Mouse (Mus musculus) MEL (cell line): ENCODE data around the gene Gpr84. TPM values are rescaled to one million over a fixed set of nuclear protein-coding genes. Genes with fewer than 3 reads are reported as not detected.

Source experiments
- DNase-seq: peaks from one replicate; pipeline ENCODE4 v3.0.0; 2011; ENCODE audit warnings: low read depth, low spot score
- H3K27ac ChIP-seq: 2 replicates; pipeline ENCODE4 v1.5.1; 2012; ENCODE audit warnings: low read depth, mild to moderate bottlenecking, control low read depth, low read length, moderate library complexity; ENCODE audit not compliant: control insufficient read depth
- H3K27me3 ChIP-seq, 2 experiments: fragments of 150-350 bp in 1 of 2; sonication (generic) in 1 of 2; 2 replicates each; pipeline ENCODE4 v1.6.1; 2012; ENCODE audit warnings: low read length in 2 of 2, mild to moderate bottlenecking in 2 of 2, improper control_type of control experiment in 1 of 2, moderate library complexity in 1 of 2; ENCODE audit not compliant: insufficient read depth in 2 of 2, control insufficient read depth in 1 of 2
- H3K36me3 ChIP-seq, 2 experiments: 2 replicates each; pipeline ENCODE4 v1.6.1; 2012 to 2014; ENCODE audit warnings: low read length in 2 of 2, improper control_type of control experiment in 1 of 2, inconsistent platforms in 1 of 2, mild to moderate bottlenecking in 1 of 2; ENCODE audit not compliant: insufficient read depth in 2 of 2, control insufficient read depth in 1 of 2
- H3K4me1 ChIP-seq, 2 experiments: fragments of 150-350 bp in 1 of 2; sonication (generic) in 1 of 2; 2 replicates each; pipeline ENCODE4 v1.6.1; 2012; ENCODE audit warnings: low read length in 2 of 2, improper control_type of control experiment in 1 of 2, mild to moderate bottlenecking in 1 of 2; ENCODE audit not compliant: insufficient read depth in 2 of 2, control insufficient read depth in 1 of 2
- H3K4me3 ChIP-seq, 2 experiments: fragments of 150-350 bp in 1 of 2; sonication (generic) in 1 of 2; 2 replicates each; pipeline ENCODE4 v1.5.1; 2012; ENCODE audit warnings: low read depth in 2 of 2, low read length in 2 of 2, mild to moderate bottlenecking in 2 of 2, moderate library complexity in 2 of 2, control low read depth in 1 of 2, improper control_type of control experiment in 1 of 2; ENCODE audit not compliant: control insufficient read depth in 1 of 2, insufficient read depth in 1 of 2
- H3K79me2 ChIP-seq: 2 replicates; pipeline ENCODE4 v1.6.1; 2012; ENCODE audit warnings: mild to moderate bottlenecking, low read length, moderate library complexity; ENCODE audit not compliant: control insufficient read depth, poor library complexity, insufficient read depth
- H3K9ac ChIP-seq: 2 replicates; pipeline ENCODE4 v1.6.1; 2012; ENCODE audit warnings: low read depth, mild to moderate bottlenecking, control low read depth, low read length, moderate library complexity; ENCODE audit not compliant: control insufficient read depth, poor library complexity, severe bottlenecking
- H3K9me3 ChIP-seq: fragments of 150-350 bp; sonication (generic); replicated peaks from 2 replicates; pipeline ENCODE4 v1.6.1; 2012; ENCODE audit warnings: mild to moderate bottlenecking, low read length, improper control_type of control experiment, moderate library complexity; ENCODE audit not compliant: insufficient read depth
- BHLHE40 ChIP-seq: IDR thresholded peaks from 2 replicates; pipeline ENCODE4 v1.6.1; 2012; ENCODE audit warnings: low read depth, mild to moderate bottlenecking, inconsistent platforms, low read length, improper control_type of control experiment, borderline replicate concordance
- CHD1 ChIP-seq: IDR thresholded peaks from 2 replicates; pipeline ENCODE4 v1.6.1; 2012; ENCODE audit warnings: low read depth, mild to moderate bottlenecking, inconsistent platforms, low read length, improper control_type of control experiment
- CTCF ChIP-seq, 3 experiments: IDR thresholded peaks in 2 of 3; conservative IDR thresholded peaks in 1 of 3; 2 replicates each; pipeline ENCODE4 v1.5.1; 2011 to 2012; ENCODE audit warnings: low read length in 3 of 3, low read depth in 2 of 3, mild to moderate bottlenecking in 2 of 3, improper control_type of control experiment in 1 of 3, inconsistent platforms in 1 of 3, mixed read lengths in 1 of 3, moderate library complexity in 1 of 3; ENCODE audit not compliant: control insufficient read depth in 1 of 3, insufficient read depth in 1 of 3, poor library complexity in 1 of 3, severe bottlenecking in 1 of 3
- E2F4 ChIP-seq: IDR thresholded peaks from 2 replicates; pipeline ENCODE4 v1.6.1; 2011; ENCODE audit warnings: low read depth, low read length, improper control_type of control experiment, borderline replicate concordance
- GATA1 ChIP-seq: IDR thresholded peaks from 2 replicates; pipeline ENCODE4 v1.6.1; 2011; ENCODE audit warnings: low read depth, low read length, improper control_type of control experiment
- HCFC1 ChIP-seq: IDR thresholded peaks from 2 replicates; pipeline ENCODE4 v1.6.1; 2012; ENCODE audit warnings: low read depth, mild to moderate bottlenecking, inconsistent platforms, low read length, improper control_type of control experiment, moderate library complexity
- JUND ChIP-seq: IDR thresholded peaks from 2 replicates; pipeline ENCODE4 v1.6.1; 2011; ENCODE audit warnings: low read depth, mild to moderate bottlenecking, improper control_type of control experiment, low read length
- MAFK ChIP-seq: IDR thresholded peaks from 2 replicates; pipeline ENCODE4 v1.6.1; 2011; ENCODE audit warnings: low read depth, mild to moderate bottlenecking, low read length, improper control_type of control experiment, borderline replicate concordance
- MAX ChIP-seq: IDR thresholded peaks from 2 replicates; pipeline ENCODE4 v1.6.1; 2011; ENCODE audit warnings: low read length, improper control_type of control experiment
- MXI1 ChIP-seq: IDR thresholded peaks from 2 replicates; pipeline ENCODE4 v1.6.1; 2011; ENCODE audit warnings: mild to moderate bottlenecking, low read depth, low read length, improper control_type of control experiment
- MYC ChIP-seq: IDR thresholded peaks from 2 replicates; pipeline ENCODE4 v1.6.1; 2011; ENCODE audit warnings: low read depth, mild to moderate bottlenecking, low read length, improper control_type of control experiment, moderate library complexity
- NRF1 ChIP-seq: IDR thresholded peaks from 2 replicates; pipeline ENCODE4 v1.6.1; 2014; ENCODE audit warnings: low read depth, mild to moderate bottlenecking, inconsistent platforms, low read length, improper control_type of control experiment, moderate library complexity; ENCODE audit not compliant: poor library complexity, insufficient read depth, severe bottlenecking
- POLR2A ChIP-seq, 2 experiments: IDR thresholded peaks; 2 replicates each; pipeline ENCODE4 v1.6.1; 2011 to 2012; ENCODE audit warnings: low read length in 2 of 2, mild to moderate bottlenecking in 2 of 2, control low read depth in 1 of 2, improper control_type of control experiment in 1 of 2, low read depth in 1 of 2, moderate library complexity in 1 of 2; ENCODE audit not compliant: control insufficient read depth in 1 of 2, insufficient read depth in 1 of 2, poor library complexity in 1 of 2
- POLR2AphosphoS2 ChIP-seq: IDR thresholded peaks from 2 replicates; pipeline ENCODE4 v1.6.1; 2011; ENCODE audit warnings: low read length, improper control_type of control experiment
- RAD21 ChIP-seq: IDR thresholded peaks from 2 replicates; pipeline ENCODE4 v1.6.1; 2011; ENCODE audit warnings: mild to moderate bottlenecking, low read depth, low read length, improper control_type of control experiment
- RCOR1 ChIP-seq: IDR thresholded peaks from 2 replicates; pipeline ENCODE4 v1.6.1; 2012; ENCODE audit warnings: low read depth, mild to moderate bottlenecking, inconsistent platforms, low read length, improper control_type of control experiment
- SIN3A ChIP-seq: IDR thresholded peaks from 2 replicates; pipeline ENCODE4 v1.6.1; 2012; ENCODE audit warnings: low read length, improper control_type of control experiment, inconsistent platforms
- SMC3 ChIP-seq: IDR thresholded peaks from 2 replicates; pipeline ENCODE4 v1.6.1; 2011; ENCODE audit warnings: low read depth, low read length, improper control_type of control experiment
- TBP ChIP-seq: IDR thresholded peaks from 2 replicates; pipeline ENCODE4 v1.8.0; 2011; ENCODE audit warnings: low read depth, low read length, improper control_type of control experiment
- TCF12 ChIP-seq: IDR thresholded peaks from 2 replicates; pipeline ENCODE4 v1.6.1; 2014; ENCODE audit warnings: low read depth, mild to moderate bottlenecking, inconsistent platforms, low read length, improper control_type of control experiment, moderate library complexity
- UBTF ChIP-seq: IDR thresholded peaks from 2 replicates; pipeline ENCODE4 v1.6.1; 2012; ENCODE audit warnings: low read depth, mild to moderate bottlenecking, inconsistent platforms, low read length, improper control_type of control experiment, moderate library complexity, borderline replicate concordance; ENCODE audit not compliant: insufficient read depth
- ZC3H11A ChIP-seq: IDR thresholded peaks from 2 replicates; pipeline ENCODE4 v1.6.1; 2012; ENCODE audit warnings: low read depth, mild to moderate bottlenecking, inconsistent platforms, low read length, improper control_type of control experiment
- ZMIZ1 ChIP-seq: IDR thresholded peaks from 2 replicates; pipeline ENCODE4 v1.6.1; 2012; ENCODE audit warnings: low read depth, mild to moderate bottlenecking, inconsistent platforms, low read length, improper control_type of control experiment, moderate library complexity
- ZNF384 ChIP-seq: IDR thresholded peaks from 2 replicates; pipeline ENCODE4 v1.6.1; 2012; ENCODE audit warnings: low read depth, mild to moderate bottlenecking, inconsistent platforms, low read length, improper control_type of control experiment
- polyA plus RNA-seq, 2 experiments: library from polyadenylated mRNA; stranded (reverse) in 1 of 2; unstranded in 1 of 2; fragments of >175 nt in 1 of 2; fragments of >200 nt in 1 of 2; gene quantifications; 2 replicates each; pipeline versions ENCODE4 v1.2.1 to v1.2.4; 2012; ENCODE audit warnings: low replicate concordance in 2 of 2, low read depth in 1 of 2; ENCODE audit not compliant: insufficient read length in 2 of 2, insufficient read depth in 1 of 2, missing spikeins in 1 of 2
- total RNA-seq: library from RNA; depleted of rRNA; stranded (reverse); fragments of 300-350 nt; gene quantifications from 2 replicates; pipeline ENCODE4 v1.2.3, GENCODE M21; 2012

Gpr84 gene
- total and polyA plus RNA-seq, 3 experiments: 0.12 to 0.21 TPM; not detected in 1

DNA sequence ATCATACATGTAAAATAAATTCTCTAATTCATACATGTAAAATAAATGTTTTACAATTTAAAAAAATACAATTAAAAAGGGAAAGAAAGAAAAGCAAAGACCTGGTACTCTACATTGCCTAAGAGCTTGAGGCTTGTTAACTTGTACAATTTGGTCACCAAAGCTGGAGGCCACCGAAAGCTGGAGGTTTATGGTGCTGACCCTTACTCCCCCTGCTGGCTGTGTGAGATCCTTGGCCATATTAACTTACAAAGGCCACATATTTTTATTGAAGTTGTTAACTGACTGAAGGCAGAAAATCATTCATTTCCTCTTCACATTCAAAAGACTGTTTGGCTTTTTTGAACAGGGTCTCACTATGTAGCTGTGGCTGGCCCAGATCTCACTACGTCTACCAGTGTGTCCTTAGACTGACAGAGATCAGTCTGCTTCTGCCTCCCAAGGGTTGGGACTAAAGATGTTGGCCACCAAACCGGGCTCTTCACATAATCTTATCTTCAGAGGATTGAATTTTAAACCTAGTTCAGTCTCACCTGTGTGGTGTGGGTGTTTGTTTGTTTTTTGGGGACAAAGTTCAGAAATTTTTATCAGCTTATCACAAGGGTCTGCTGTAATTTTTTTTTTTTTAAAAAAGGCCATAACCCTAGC, 29.5 kb downstream of the Gpr84 start (continued):
- TF ChIP-seq UBTF (no peak), MXI1 (no peak), E2F4 (no peak), ZNF384 (peak; percentile 73), GATA1 (0 out of 2 replicates have a peak, but pooled peaks have one; percentile 19), NRF1 (no peak), ZMIZ1 (no peak), RCOR1 (no peak), TCF12 (no peak), POLR2A (IDR thresholded peaks at IDR 0.05; ENCODE audit: control insufficient read depth in 1 of 2, insufficient read depth in 1 of 2, low read depth in 1 of 2, low read length in 2 of 2, poor library complexity in 1 of 2) (no peak), SMC3 (peak; percentile 54), TBP (no peak), MAFK (no peak)

DNA sequence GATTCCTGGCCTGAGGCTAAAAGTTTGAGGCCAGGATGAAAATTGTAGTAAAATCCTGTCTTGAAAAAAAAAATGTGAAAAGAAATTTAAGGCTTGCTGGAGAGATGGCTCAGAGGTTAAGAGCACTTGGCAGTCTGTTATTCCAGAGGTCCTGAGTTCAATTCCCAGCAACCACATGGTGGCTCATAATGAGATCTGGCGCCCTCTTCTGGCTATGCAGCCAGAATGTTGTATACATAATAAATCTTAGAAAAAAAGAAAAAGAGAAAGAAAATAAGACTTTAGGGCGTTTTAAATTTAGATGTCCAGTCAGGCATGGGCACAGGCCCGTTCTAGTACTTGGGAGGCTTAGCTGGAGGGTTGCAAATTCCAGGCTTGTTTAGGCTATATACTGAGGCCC, 30.7 kb downstream of the Gpr84 start:
- DNase-seq: peak; percentile 57
- H3K9me3 ChIP-seq: no peaks in the 10 kb centered on the region
- H3K4me1 ChIP-seq: peaks cover 2 to 9% of the 10 kb centered on the region in 2 experiments; a peak in 3 of 4 replicates
- no peak overlapping the region for H3K9ac ChIP-seq
- H3K36me3 ChIP-seq: peaks cover 0 to 13% of the 10 kb centered on the region in 2 experiments; a peak in 2 of 4 replicates
- peaks cover 15% of the 10 kb centered on the region for H3K79me2 ChIP-seq
- TF ChIP-seq ZNF384: peak; percentile 46; the same call in 1 of the 2 replicates
- TF ChIP-seq JUND: no peak
- TF ChIP-seq HCFC1: no peak
- no peak for TF ChIP-seq CHD1
- no peak for TF ChIP-seq POLR2AphosphoS2
- no peak for TF ChIP-seq ZMIZ1
- TF ChIP-seq UBTF: no peak
- peak; percentile 35 to 56 (median 46); a peak in 5 of 6 replicates for TF ChIP-seq CTCF (IDR thresholded peaks at IDR 0.05 in 2 of 3, conservative IDR thresholded peaks at IDR 0.05 in 1 of 3; ENCODE audit: control insufficient read depth in 1 of 3, insufficient read depth in 1 of 3, low read depth in 2 of 3, low read length in 3 of 3, poor library complexity in 1 of 3, severe bottlenecking in 1 of 3)
- TF ChIP-seq ZC3H11A: 0 out of 2 replicates have a peak, but pooled peaks have one; percentile 4
- TF ChIP-seq SMC3: peak; percentile 49
- no peak for TF ChIP-seq BHLHE40
- 0 out of 2 replicates have a peak, but pooled peaks have one; percentile 67 for TF ChIP-seq MYC
- no peak for TF ChIP-seq SIN3A
- TF ChIP-seq RAD21: peak; percentile 35
- TF ChIP-seq MAX: 0 out of 2 replicates have a peak, but pooled peaks have one; percentile 30
- H3K27ac ChIP-seq: no peak overlapping the region
- no peaks in the 10 kb centered on the region for H3K27me3 ChIP-seq
- no peak overlapping the region for H3K4me3 ChIP-seq
